Mouse (Mus musculus): ENCODE results near the gene Sbno2. TPM values are rescaled to one million over a fixed set of nuclear protein-coding genes. Genes with fewer than 3 reads are reported as not detected.

Sbno2 gene
- polyA plus RNA-seq, 1 experiment from 2014 or later = 9.6 TPM

GRCm38 (mm10) chr10:80117736-80118135 lies 12.4 kb upstream of the Sbno2 start:
- H3K4me1 ChIP-seq (replicated peaks; ENCODE audit: insufficient read depth, low read length) = peaks cover 21% of the 10 kb centered on the region; the same call in 1 of the 2 replicates
- H3K4me2 ChIP-seq (ENCODE audit: low read length) = peak overlapping the region; percentile 92
- no peak overlapping the region for H3K27ac ChIP-seq
- no peak for TF ChIP-seq CTCF (IDR thresholded peaks at IDR 0.05; ENCODE audit: low read depth)
- no peak for DNase-seq (ENCODE audit: low spot score)
- 32% methylated on average over 1 of the region's 1 CpGs for WGBS
- no peak for ATAC-seq (replicated peaks; ENCODE audit: low FRiP score, low read depth)
- H3K9ac ChIP-seq (ENCODE audit: low read depth, low read length) = peak overlapping the region; percentile 97
- 0 out of 2 replicates have a peak, but pooled peaks cover 7% of the 10 kb centered on the region for H3K36me3 ChIP-seq (ENCODE audit: insufficient read depth, low read length)
- no peaks in the 10 kb centered on the region for H3K9me3 ChIP-seq (replicated peaks; ENCODE audit: low read length)
- H3K4me3 ChIP-seq (replicated peaks; ENCODE audit: low read depth, low read length) = peak overlapping the region; percentile 94
- H3K27me3 ChIP-seq (ENCODE audit: insufficient read depth, low read length) = no peaks in the 10 kb centered on the region

GRCm38 (mm10) chr10:80116927-80117691 lies 11.7 kb upstream of the Sbno2 start:
- H3K27me3 ChIP-seq (ENCODE audit: insufficient read depth, low read length) = no peaks in the 10 kb centered on the region

DNA sequence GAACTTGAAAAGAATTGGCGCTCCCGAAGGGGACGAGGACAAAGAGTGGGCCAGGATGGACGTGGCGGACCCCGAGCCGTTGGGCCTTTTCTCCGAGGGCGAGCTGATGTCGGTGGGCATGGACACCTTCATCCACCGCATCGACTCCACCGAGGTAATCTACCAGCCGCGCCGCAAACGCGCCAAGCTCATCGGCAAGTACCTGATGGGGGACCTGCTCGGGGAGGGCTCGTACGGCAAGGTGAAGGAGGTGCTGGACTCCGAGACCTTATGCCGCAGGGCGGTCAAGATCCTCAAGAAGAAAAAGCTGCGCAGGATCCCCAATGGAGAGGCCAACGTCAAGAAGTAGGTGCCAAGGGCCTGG lies 11.2 kb upstream of the Sbno2 start:
- Histone ChIP-seq H3K4me1 (replicated peaks; ENCODE audit: insufficient read depth, low read length) (peaks cover 21% of the 10 kb centered on the region; the same call in 1 of the 2 replicates), H3K4me3 (replicated peaks; ENCODE audit: low read depth, low read length) (peak overlapping the region; percentile 94), H3K4me2 (ENCODE audit: low read length) (peak overlapping the region; percentile 92), H3K9ac (ENCODE audit: low read depth, low read length) (peak overlapping the region; percentile 97), H3K36me3 (ENCODE audit: insufficient read depth, low read length) (0 out of 2 replicates have a peak, but pooled peaks cover under 1% of the 10 kb centered on the region), H3K27ac (peak overlapping the region; percentile 54), H3K9me3 (replicated peaks; ENCODE audit: low read length) (no peaks in the 10 kb centered on the region), H3K27me3 (ENCODE audit: insufficient read depth, low read length) (no peaks in the 10 kb centered on the region)
- DNase-seq (ENCODE audit: low spot score) (no peak), ATAC-seq (replicated peaks; ENCODE audit: low FRiP score, low read depth) (no peak)
- under 1% methylated on average over 27 of the region's 27 CpGs for WGBS
- TF ChIP-seq CTCF (IDR thresholded peaks at IDR 0.05; ENCODE audit: low read depth) = no peak

More at GRCm38 (mm10) chr10:80116927-80117691, 11.7 kb upstream of the Sbno2 start:
- Histone ChIP-seq H3K4me2 (ENCODE audit: low read length) (peak overlapping the region; percentile 92), H3K9me3 (replicated peaks; ENCODE audit: low read length) (no peaks in the 10 kb centered on the region), H3K36me3 (ENCODE audit: insufficient read depth, low read length) (0 out of 2 replicates have a peak, but pooled peaks cover 7% of the 10 kb centered on the region), H3K27ac (peak overlapping the region; percentile 54), H3K9ac (ENCODE audit: low read depth, low read length) (peak overlapping the region; percentile 97), H3K4me3 (replicated peaks; ENCODE audit: low read depth, low read length) (peak overlapping the region; percentile 94), H3K4me1 (replicated peaks; ENCODE audit: insufficient read depth, low read length) (peaks cover 21% of the 10 kb centered on the region; the same call in 1 of the 2 replicates)
- TF ChIP-seq CTCF (IDR thresholded peaks at IDR 0.05; ENCODE audit: low read depth) = peak; percentile 15; the same call in 1 of the 2 replicates
- DNase-seq (ENCODE audit: low spot score) (peak; percentile 35), ATAC-seq (replicated peaks; ENCODE audit: low FRiP score, low read depth) (no peak)
- WGBS = 3% methylated on average over 30 of the region's 30 CpGs

DNA sequence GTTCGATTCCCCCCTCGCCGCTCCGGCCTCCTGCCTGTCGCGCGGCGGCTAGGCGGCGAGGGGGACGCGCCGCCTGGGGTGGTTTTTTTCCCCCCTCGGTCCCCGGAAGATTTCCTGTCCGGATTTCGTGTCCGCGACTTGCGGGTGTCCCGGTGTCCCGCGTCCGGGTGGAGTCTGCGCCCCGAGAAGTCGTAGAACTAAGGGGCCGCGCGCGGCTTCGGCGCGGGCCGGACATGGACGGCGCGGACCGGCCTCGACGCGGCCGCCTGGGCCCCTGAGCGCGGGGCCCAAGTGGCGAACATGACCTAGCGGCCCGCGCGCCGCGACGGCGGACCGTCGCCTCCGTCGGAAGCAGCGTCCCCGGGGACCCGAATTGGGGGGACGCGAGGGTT lies 10.6 kb upstream of the Sbno2 start:
- H3K27me3 ChIP-seq (ENCODE audit: insufficient read depth, low read length) = no peaks in the 10 kb centered on the region

GRCm38 (mm10) chr10:80115290-80115943 lies 10.0 kb upstream of the Sbno2 start, which contains the start of gene Stk11:
TSS of gene Stk11 (plus strand) at chr10:80115803.
- WGBS = under 1% methylated on average over 70 of the region's 70 CpGs
- DNase-seq (ENCODE audit: low spot score) (peak; percentile 100), ATAC-seq (replicated peaks; ENCODE audit: low FRiP score, low read depth) (peak; percentile 97)
- peak within 1 kb of the TSS; percentile 94 for H3K4me3 ChIP-seq (replicated peaks; ENCODE audit: low read depth, low read length)
- peak within 1 kb of the TSS; percentile 92 for H3K27ac ChIP-seq
- no peaks in the 10 kb centered on the region for H3K9me3 ChIP-seq (replicated peaks; ENCODE audit: low read length)
- H3K27me3 ChIP-seq (ENCODE audit: insufficient read depth, low read length) = no peaks in the 10 kb centered on the region
- H3K36me3 ChIP-seq (ENCODE audit: insufficient read depth, low read length) = no peaks in the 10 kb centered on the region
- H3K4me1 ChIP-seq (replicated peaks; ENCODE audit: insufficient read depth, low read length) = peaks cover 21% of the 10 kb centered on the region; the same call in 1 of the 2 replicates
- peak within 1 kb of the TSS; percentile 92 for H3K4me2 ChIP-seq (ENCODE audit: low read length)
- H3K9ac ChIP-seq (ENCODE audit: low read depth, low read length) = peak within 1 kb of the TSS; percentile 97
- TF ChIP-seq CTCF (IDR thresholded peaks at IDR 0.05; ENCODE audit: low read depth) = peak; percentile 53

More for the DNA sequence above, 10.6 kb upstream of the Sbno2 start:
- Histone ChIP-seq H3K9me3 (replicated peaks; ENCODE audit: low read length) (no peaks in the 10 kb centered on the region), H3K4me1 (replicated peaks; ENCODE audit: insufficient read depth, low read length) (peaks cover 21% of the 10 kb centered on the region; the same call in 1 of the 2 replicates), H3K27ac (peak overlapping the region; percentile 81), H3K4me3 (replicated peaks; ENCODE audit: low read depth, low read length) (peak overlapping the region; percentile 94), H3K36me3 (ENCODE audit: insufficient read depth, low read length) (no peaks in the 10 kb centered on the region), H3K9ac (ENCODE audit: low read depth, low read length) (peak overlapping the region; percentile 97), H3K4me2 (ENCODE audit: low read length) (peak overlapping the region; percentile 92)
- ATAC-seq (replicated peaks; ENCODE audit: low FRiP score, low read depth) (no peak), DNase-seq (ENCODE audit: low spot score) (no peak)
- WGBS = under 1% methylated on average over 58 of the region's 63 CpGs
- no peak; the same call in 1 of the 2 replicates for TF ChIP-seq CTCF (IDR thresholded peaks at IDR 0.05; ENCODE audit: low read depth)

Data from kidney, postnatal 0 days (tissue).